Mouse (Mus musculus) central nervous system, embryonic 14 days (tissue): ENCODE data around the gene Ndel1. TPM values are rescaled to one million over a fixed set of nuclear protein-coding genes. Genes with fewer than 3 reads are reported as not detected.

Experiments used
- polyA plus RNA-seq: library from polyadenylated mRNA; depleted of rRNA; stranded (reverse); fragments of >200 nt; gene quantifications from 2 replicates; pipeline ENCODE4 v1.2.3, GENCODE M21; 2012; rRNA removed

The Ndel1 gene
- 64.1 and 65.1 TPM in 2 replicates for polyA plus RNA-seq

DNA sequence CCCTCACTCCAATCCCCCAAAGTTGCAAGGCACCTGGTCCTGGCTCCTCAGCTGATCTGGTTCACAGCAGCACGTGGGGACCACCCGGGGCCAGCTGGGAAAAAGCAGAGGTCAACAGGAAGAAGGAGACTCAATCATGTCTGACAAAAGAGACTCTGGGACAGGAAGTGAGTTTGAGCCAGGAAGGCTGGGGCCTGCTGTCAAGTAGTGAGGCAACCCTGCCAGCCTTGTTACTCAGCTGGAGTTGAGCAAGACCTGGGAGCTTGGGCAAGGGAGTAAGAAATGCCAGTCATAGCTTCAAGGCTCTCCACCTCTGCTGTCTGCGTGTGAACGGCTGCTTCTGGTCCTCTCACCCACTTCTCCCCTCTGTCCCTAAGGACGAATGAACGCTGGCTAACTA, at the start of gene Ndel1:
Ndel1 (minus strand) TSS at position 111 of the 400 bp plus-strand sequence.

DNA sequence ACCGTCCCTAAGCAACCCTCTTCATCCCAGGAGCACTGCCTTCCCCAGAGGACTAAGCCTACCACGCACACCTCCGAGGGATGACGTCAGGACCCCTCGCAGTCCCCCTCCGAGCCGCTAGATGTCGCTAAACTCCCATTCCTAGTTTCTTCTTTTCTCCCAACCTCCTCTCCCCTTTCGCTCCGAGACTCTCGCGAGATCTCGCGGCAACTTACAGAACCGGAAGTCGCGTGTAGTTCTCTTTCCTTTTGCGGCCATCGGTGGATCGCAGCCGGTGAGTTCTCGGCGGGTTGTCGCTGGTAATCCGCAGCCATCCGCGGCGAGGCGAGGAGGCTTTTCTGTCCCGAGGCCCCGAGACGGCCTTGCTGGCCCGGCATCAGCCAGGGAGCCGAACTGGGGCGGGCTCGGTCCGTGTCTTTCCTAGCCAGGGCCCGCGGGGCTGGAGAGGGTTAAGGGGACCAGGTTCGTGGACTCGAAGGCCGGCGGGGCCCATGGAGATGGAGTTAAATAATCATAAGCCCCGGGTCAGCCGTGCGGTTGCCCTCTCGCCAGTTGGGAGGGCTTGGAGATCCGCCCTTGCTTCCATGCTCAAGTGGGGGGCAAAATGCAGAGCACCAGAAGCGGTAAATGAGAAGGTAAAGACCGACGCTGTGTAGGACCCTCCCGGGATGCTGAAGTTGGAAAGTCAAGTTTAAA, 29.8 kb upstream of the Ndel1 start, which contains the start of gene Rpl26:
Rpl26 (plus strand) TSS at position 233 of the 696 bp plus-strand sequence.

GRCm38 (mm10) chr11:68888253-68888652, 16.6 kb upstream of the Ndel1 start, which contains the start of gene Rnf222:
Rnf222 (plus strand) TSS chr11:68888553.

Other genes with a start within 250 kb of the Ndel1 start
- gene Myh10, start 180.3 kb downstream of the Ndel1 start, polyA plus RNA-seq, result 155 and 158 TPM in 2 replicates
- gene Rnf222, start 16.7 kb upstream of the Ndel1 start, polyA plus RNA-seq, result 0.05 and 0.09 TPM in 2 replicates
- 2,655 and 2,766 TPM in 2 replicates for gene Rpl26, start 29.7 kb upstream of the Ndel1 start, polyA plus RNA-seq
- gene Odf4, start 55.2 kb upstream of the Ndel1 start, polyA plus RNA-seq, result 3.6 and 4.4 TPM in 2 replicates
- 25.8 and 37.0 TPM in 2 replicates for gene Arhgef15, start 85.6 kb upstream of the Ndel1 start, polyA plus RNA-seq
- gene Slc25a35, start 96.3 kb upstream of the Ndel1 start, polyA plus RNA-seq, result 2.8 and 4.0 TPM in 2 replicates
- gene Rangrf, start 103.3 kb upstream of the Ndel1 start, polyA plus RNA-seq, result 28.5 and 29.6 TPM in 2 replicates
- gene Pfas, start 136.6 kb upstream of the Ndel1 start, polyA plus RNA-seq, result 22.2 and 22.3 TPM in 2 replicates
- gene Ctc1, start 144.1 kb upstream of the Ndel1 start, polyA plus RNA-seq, result 113 and 118 TPM in 2 replicates
- 64.2 and 75.8 TPM in 2 replicates for gene Aurkb, start 173.8 kb upstream of the Ndel1 start, polyA plus RNA-seq
- gene Borcs6, start 187.9 kb upstream of the Ndel1 start, polyA plus RNA-seq, result 18.7 and 19.3 TPM in 2 replicates
- 28.7 and 30.3 TPM in 2 replicates for gene Tmem107, start 198.9 kb upstream of the Ndel1 start, polyA plus RNA-seq
- 230 and 263 TPM in 2 replicates for gene Vamp2, start 216.6 kb upstream of the Ndel1 start, polyA plus RNA-seq
- 11.7 and 14.5 TPM in 2 replicates for gene Per1, start 223.4 kb upstream of the Ndel1 start, polyA plus RNA-seq
- gene Hes7, start 248.5 kb upstream of the Ndel1 start, polyA plus RNA-seq, result 0.32 and 0.58 TPM in 2 replicates